Mouse (Mus musculus): ENCODE results near the gene Mkrn2.
"Not testable (repeated sequence)": the region's sequence is repeated elsewhere in the genome, so short reads cannot be mapped to it uniquely, and the experiment has no call there.

Gene Mkrn2

DNA sequence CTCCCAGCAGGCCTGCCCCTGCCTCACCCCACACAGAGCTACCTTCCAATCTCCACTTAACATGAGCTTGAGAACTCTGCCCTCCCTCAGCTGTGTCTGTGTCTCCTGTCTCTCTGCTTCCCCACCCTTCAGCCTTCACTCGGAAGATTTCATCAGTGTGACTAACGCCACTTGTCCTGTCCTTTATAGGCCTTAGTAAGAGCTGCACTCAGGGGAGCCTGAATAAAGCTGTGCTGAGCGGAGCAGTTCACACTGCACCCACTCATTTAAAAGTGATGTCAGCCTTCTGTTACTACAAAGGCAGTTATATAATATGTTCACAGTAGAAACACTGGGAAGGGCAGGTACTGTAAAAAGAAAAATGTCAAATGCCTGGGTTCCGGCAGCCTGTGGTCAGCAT is 5.7 kb downstream of the Mkrn2 start:
- DNase-seq (ENCODE audit: low spot score in 2 of 2): no peak

- DNase-seq (ENCODE audit: low spot score in 2 of 2): no peak
Measured at GRCm38 (mm10) chr6:115609121-115609520, 7.4 kb downstream of the Mkrn2 start.

DNA sequence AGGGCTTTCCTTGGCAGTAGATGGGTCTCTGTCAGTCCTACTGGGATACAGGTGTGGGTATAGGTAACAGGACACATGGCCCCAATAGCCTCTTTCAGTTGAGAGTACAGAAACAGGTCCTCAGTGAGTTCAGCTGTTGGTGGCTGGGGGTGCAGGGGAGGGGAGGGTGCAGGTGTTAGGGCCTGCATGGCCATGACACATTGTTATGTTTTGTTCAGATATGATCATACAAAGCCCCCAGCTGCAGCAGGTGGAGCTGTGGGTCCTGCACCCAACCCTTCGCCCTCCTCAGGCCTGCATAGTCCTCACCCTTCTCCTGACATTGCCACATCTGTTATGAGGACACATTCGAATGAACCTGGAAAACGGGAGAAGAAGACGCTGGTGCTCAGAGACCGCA is 8.6 kb downstream of the Mkrn2 start:
- no peak for DNase-seq (ENCODE audit: low spot score in 2 of 2)

GRCm38 (mm10) chr6:115613793-115614192 is 12.1 kb downstream of the Mkrn2 start:
- no peak for DNase-seq (ENCODE audit: low spot score in 2 of 2)

DNA sequence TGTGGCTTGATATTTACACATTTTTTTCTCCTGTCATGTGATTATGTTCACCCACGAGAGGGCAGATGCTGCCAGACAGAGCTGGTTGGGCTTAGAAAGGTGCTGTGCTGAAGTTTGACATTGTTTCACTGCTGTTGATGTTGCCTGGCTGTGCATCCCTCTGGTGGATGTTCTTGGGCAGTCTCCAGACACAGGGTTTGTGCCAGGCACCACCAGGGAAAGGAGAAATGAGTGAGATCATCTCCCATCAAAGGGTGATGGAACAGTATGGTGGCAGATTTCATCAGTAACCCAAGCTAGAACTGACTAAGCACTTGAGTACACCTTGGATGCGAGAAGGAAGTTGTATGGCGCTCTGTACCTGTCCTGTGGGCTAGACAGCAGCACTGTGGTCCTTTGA is 14.3 kb downstream of the Mkrn2 start:
- no peak for DNase-seq (ENCODE audit: low spot score in 2 of 2)

- DNase-seq (ENCODE audit: low spot score in 2 of 2): no peak
Measured at GRCm38 (mm10) chr6:115619818-115620217, 18.1 kb downstream of the Mkrn2 start.

DNA sequence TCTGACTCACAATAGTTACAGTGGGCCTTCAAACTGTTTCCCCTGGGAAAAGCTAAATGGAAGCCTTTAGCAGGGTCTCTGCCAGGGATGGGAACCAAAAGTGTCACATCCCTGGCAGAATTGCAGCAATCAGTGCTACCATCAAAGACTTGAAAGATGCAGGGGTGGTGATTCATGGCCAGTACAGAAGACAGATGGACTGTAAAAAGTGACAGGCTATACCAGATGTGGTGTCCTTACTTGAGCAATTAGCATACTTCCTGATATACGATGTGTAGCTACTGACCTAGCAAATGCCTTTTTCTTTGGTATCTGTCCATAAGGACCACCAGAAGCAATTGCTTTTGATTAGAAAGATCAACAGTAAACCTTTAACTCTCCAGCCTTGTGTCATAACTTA is 19.2 kb downstream of the Mkrn2 start:
- no peak for DNase-seq (ENCODE audit: low spot score in 2 of 2)

DNA sequence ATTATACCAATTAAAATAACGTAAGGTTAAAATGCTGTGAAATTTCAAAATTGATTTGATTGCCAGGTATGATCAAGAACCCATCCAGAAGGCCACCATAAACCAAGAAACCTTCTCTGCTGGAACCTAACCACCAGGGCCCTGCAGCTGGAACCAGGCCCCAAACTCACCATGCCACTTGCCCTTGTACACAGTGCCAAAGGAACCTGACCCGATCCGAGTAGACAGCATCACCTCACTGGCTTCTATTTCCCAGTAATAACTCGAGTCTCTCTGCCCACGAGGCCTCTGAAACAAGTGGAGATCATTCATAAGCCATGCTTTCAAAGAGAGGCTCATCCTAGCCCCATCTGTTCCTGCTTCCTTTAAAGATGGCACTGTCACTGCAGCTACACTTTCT is 24.4 kb downstream of the Mkrn2 start:
- DNase-seq (ENCODE audit: low spot score in 2 of 2): no peak

DNA sequence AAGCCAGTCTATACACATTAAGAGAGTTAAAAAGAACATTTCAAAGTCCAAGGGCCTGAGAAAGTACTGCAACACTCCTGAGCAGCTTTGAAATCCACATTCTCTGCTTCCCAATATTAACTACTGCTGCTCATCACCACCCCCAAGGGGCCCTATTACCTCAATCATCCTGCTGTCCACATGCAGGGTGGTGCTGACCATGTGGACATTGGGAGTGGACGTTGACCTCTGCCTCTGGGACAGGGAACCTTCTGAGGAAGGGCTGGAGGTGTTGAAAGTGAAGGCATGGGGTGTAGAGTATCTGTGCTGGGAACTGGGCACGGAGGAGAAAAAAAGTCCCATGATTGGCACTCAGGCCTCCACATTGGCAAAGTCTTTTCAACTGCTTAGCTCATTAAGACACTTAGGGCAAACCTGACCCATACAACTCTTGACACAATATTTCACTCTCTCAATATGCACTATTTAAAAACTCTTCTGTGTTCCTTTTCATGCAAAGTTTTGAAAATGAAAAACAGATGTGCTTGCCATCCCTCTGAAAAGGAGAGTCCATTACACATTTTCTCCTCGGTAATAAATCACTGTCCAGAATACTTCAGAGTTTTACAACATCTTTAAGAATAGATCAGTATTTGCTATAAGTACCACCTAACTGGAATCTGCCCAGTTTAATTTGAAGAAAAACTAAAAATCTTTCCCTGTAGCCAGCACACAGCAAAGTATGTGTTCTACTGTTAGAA is 29.5 kb downstream of the Mkrn2 start:
- DNase-seq (ENCODE audit: low spot score in 2 of 2): no peak

GRCm38 (mm10) chr6:115634015-115634414 is 32.3 kb downstream of the Mkrn2 start:
- no peak for DNase-seq (ENCODE audit: low spot score in 2 of 2)

GRCm38 (mm10) chr6:115638188-115638587 is 36.5 kb downstream of the Mkrn2 start:
- DNase-seq (ENCODE audit: low spot score in 2 of 2): not testable (repeated sequence)

GRCm38 (mm10) chr6:115643315-115643714 is 41.6 kb downstream of the Mkrn2 start:
- no peak for DNase-seq (ENCODE audit: low spot score in 2 of 2)

GRCm38 (mm10) chr6:115649792-115650365 is 48.2 kb downstream of the Mkrn2 start:
- DNase-seq (ENCODE audit: low spot score in 2 of 2): no peak

DNA sequence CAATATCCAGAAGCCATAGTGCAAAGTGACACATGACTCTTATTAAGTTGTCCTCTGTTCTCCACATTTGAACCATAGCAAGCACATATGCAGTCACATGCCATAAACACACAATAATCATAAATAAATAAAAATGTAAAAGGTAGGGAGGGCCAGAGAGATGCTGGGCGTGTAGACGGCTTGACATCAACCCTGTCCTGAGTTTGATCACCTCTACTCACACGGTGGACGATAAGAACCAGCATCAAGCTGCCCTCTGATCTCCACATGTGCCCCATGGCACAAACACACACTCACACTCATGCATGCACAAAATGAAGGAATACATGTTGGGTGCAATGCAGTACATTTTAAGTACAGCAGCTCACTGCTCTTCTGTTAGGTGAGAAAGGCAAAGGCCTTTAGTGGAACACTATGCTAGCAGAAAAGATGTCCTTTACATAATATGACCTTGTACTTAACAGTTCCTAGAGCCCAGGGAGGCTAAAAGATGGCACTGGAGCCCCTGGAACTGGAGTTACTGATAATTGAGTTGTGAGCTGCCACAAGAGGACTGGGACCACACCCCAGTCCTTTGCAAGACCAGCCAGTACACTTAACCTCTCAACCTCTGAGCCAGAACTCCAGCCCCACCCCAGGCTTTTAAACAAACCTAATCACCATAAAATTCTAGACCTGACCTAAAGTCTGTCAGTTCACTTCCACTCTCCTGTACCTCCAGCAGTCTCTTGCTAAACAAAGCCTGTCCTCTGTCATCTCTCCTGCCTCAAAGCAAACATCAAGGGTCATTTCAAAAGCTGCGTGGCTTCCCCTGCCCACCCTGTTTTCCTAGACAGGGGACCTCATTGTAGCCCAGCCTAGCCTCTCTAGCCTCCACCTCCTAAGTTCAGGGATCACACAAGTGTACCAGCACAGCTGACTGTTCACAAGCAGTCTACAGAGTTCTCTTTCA is 49.0 kb downstream of the Mkrn2 start:
- no peak for DNase-seq (ENCODE audit: low spot score in 2 of 2)

GRCm38 (mm10) chr6:115651719-115652118 is 50.0 kb downstream of the Mkrn2 start:
- DNase-seq (ENCODE audit: low spot score in 2 of 2): no peak

DNA sequence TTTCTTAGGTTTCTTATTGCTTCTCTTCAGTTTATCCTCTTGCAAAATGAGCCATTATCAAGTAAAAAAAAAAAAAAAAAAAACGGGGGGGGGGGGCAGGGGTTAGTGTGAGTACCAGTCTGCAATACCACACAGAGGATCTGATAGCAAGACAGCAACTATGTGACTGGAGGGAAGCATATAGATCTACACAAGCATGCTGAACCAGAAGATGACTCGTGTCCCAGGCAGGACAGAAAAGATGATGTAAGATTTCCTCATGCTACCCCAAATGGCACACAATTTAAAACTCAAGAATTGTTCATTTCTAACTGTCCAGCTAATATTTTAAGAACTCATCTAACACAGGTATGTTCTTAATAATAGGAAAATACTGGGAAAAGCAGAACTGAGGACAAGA is 52.2 kb downstream of the Mkrn2 start:
- no peak for DNase-seq (ENCODE audit: low spot score in 2 of 2)

DNA sequence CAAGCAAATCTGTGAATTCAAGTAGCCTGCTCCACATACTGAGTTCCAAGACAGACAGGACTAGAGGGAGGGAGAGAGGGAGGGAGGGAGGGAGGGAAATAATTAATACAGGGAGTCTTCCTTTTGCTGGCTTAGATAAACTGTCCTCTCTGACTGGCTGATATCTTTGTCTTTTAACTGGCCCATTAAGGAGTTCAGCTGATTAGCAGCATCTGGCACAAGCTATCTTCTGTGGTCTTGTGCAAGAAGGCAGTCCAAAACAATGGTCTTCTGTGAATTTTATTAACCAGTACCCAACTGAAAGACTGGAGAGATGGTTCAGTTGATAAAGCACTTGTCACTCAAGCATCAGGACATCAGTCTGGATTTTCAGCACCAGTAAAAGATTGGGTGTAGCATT is 57.1 kb downstream of the Mkrn2 start:
- DNase-seq (ENCODE audit: low spot score in 2 of 2): no peak

- no peak for DNase-seq (ENCODE audit: low spot score in 2 of 2)
Measured at GRCm38 (mm10) chr6:115664268-115664667, 62.6 kb downstream of the Mkrn2 start.

DNA sequence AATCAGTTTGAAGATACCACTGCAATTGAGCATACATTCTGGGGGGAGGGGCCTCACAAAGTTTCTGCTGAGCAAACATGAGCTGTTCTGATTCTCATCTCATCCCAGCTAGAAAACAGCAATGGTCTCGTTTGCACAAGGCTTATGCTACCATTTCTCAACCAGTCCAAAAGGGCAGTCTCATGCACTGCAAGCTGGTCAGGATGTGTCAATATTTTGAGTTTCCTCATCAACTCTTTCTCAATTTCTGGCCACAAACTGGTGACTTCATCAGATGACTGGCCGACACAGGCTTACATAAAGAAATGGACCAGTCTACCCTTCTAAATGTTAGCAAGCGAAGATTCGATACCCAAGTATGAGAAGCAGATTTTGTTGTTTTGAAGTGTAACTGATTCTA is 64.9 kb downstream of the Mkrn2 start:
- no peak for DNase-seq (ENCODE audit: low spot score in 2 of 2)

Measured in cerebellum, postnatal 4 days (tissue).